16 mouse cellular contexts compared by ENCODE assay signal in the genomic region with DNA sequence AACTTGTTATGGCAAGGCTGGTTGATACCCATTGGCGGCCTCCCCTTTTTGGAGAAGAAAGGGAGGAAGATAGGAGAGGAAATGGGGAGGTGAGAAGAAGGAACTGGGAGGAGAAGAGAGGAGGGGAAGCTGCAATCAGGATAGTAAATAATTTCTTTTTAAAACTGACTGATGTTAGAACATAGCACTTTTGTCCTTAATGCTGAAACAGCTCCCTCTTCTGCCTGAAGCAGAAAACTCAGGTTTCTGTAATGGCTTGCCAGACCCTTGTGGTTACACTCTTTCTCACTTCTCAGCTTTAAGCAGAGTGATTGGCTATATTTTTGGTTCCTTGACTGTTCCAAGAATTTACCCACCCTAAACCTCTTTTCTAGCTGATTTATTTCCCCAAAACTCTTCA. TPM values are rescaled to one million over a fixed set of nuclear protein-coding genes. Genes with fewer than 3 reads are reported as not detected.
DNase-seq lines count a peak whose midpoint lies in the region; ATAC-seq and TF ChIP-seq lines count a peak whose summit lies in the region.
"Had no signal": no experiment of that assay in that cellular context is flagged by ENCODE, and none has a peak within 500 bp of the region (broad histone marks: within the 10 kb centered on the region; RNA-seq: fewer than 3 reads in every experiment).

No protein-coding gene starts in this region.

- no peak overlapping the region for H3K4me3 ChIP-seq in hindbrain, postnatal 0 days (ENCODE audit: low read length)
- no peak overlapping the region for H3K4me3 ChIP-seq in hindbrain, embryonic 14.5 days (replicated peaks; ENCODE audit: low read length)
- H3K4me3 ChIP-seq in thymus, adult 2 months (ENCODE audit: control insufficient read depth, insufficient read depth, low read length) = no peak overlapping the region
- H3K4me3 ChIP-seq in neural tube, embryonic 15.5 days (replicated peaks) = no peak overlapping the region
- H3K4me3 ChIP-seq: limb, embryonic 15.5 days had no signal

- H3K4me2 ChIP-seq in hindbrain, postnatal 0 days (ENCODE audit: low read depth, low read length) = peak overlapping the region; percentile 19; the same call in 1 of the 2 replicates
- H3K4me2 ChIP-seq in hindbrain, embryonic 14.5 days (replicated peaks) = no peak overlapping the region
- H3K4me2 ChIP-seq in neural tube, embryonic 15.5 days = no peak overlapping the region
- H3K4me2 ChIP-seq: limb, embryonic 15.5 days had no signal

- H3K4me1 ChIP-seq in hindbrain, postnatal 0 days (ENCODE audit: insufficient read depth, low read length) = no peaks in the 10 kb centered on the region
- H3K4me1 ChIP-seq in hindbrain, embryonic 14.5 days (replicated peaks; ENCODE audit: control insufficient read depth, insufficient read depth, low read length) = no peaks in the 10 kb centered on the region
- H3K4me1 ChIP-seq in thymus, adult 2 months (replicated peaks; ENCODE audit: control insufficient read depth, insufficient read depth, low read length) = no peaks in the 10 kb centered on the region
- no peaks in the 10 kb centered on the region for H3K4me1 ChIP-seq in neural tube, embryonic 15.5 days
- H3K4me1 ChIP-seq: limb, embryonic 15.5 days had no signal

- ATAC-seq in hindbrain, postnatal 0 days = no peak
- ATAC-seq in hindbrain, embryonic 14.5 days (ENCODE audit: low FRiP score) = no peak
- ATAC-seq in megakaryocyte, adult 5-6 weeks (ENCODE audit: poor library complexity, severe bottlenecking) = peak; percentile 72
- ATAC-seq in neural tube, embryonic 15.5 days (ENCODE audit: low FRiP score) = no peak
- ATAC-seq: activated CD4-positive, CD25-positive, alpha-beta regulatory T cell, adult 4 months had no signal

- no peak overlapping the region for H3K9ac ChIP-seq in hindbrain, postnatal 0 days (replicated peaks; ENCODE audit: low read length)
- no peak overlapping the region for H3K9ac ChIP-seq in hindbrain, embryonic 14.5 days
- H3K9ac ChIP-seq in neural tube, embryonic 15.5 days (replicated peaks) = no peak overlapping the region
- H3K9ac ChIP-seq: limb, embryonic 15.5 days had no signal

- H3K27ac ChIP-seq in hindbrain, postnatal 0 days = no peak overlapping the region
- H3K27ac ChIP-seq in hindbrain, embryonic 14.5 days = no peak overlapping the region
- no peak overlapping the region for H3K27ac ChIP-seq in thymus, adult 2 months (ENCODE audit: control insufficient read depth, insufficient read depth, low read length)
- H3K27ac ChIP-seq in neural tube, embryonic 15.5 days (replicated peaks) = no peak overlapping the region
- H3K27ac ChIP-seq: limb, embryonic 15.5 days had no signal

- WGBS in hindbrain, postnatal 0 days = 84% methylated on average over 1 of the region's 1 CpGs
- WGBS in hindbrain, embryonic 14.5 days = 83% methylated on average over 1 of the region's 1 CpGs
- WGBS in thymus, adult 2 months = 59% methylated on average over 1 of the region's 1 CpGs
- WGBS in neural tube, embryonic 15.5 days = 70% methylated on average over 1 of the region's 1 CpGs

- TF ChIP-seq CTCF in hindbrain, postnatal 0 days (IDR thresholded peaks at IDR 0.05; ENCODE audit: low read depth) = peak; percentile 26; the same call in 1 of the 2 replicates
- no peak for TF ChIP-seq CTCF in thymus, adult 2 months (IDR thresholded peaks at IDR 0.05; ENCODE audit: borderline replicate concordance, control insufficient read depth, extremely low read depth, insufficient read depth, low read length, poor library complexity)

- H3K9me3 ChIP-seq in hindbrain, postnatal 0 days (ENCODE audit: low read length) = no peaks in the 10 kb centered on the region
- no peaks in the 10 kb centered on the region for H3K9me3 ChIP-seq in hindbrain, embryonic 14.5 days (ENCODE audit: control insufficient read depth, low read length)
- no peaks in the 10 kb centered on the region for H3K9me3 ChIP-seq in neural tube, embryonic 15.5 days (replicated peaks)
- H3K9me3 ChIP-seq: limb, embryonic 15.5 days had no signal

- DNase-seq in hindbrain, postnatal 0 days (ENCODE audit: low spot score) = no peak
- DNase-seq in hindbrain, embryonic 14.5 days (ENCODE audit: low spot score) = no peak
- peak; percentile 35 for DNase-seq in thymus, adult 2 months
- DNase-seq in thymus, postnatal 36 days = no peak
- DNase-seq in thymus, postnatal 4 days = peak; percentile 22
- DNase-seq in gastrocnemius, postnatal 10 days = no peak
- DNase-seq: cerebellum, adult 18-20 months; kidney, adult 9 months had no signal

- H3K27me3 ChIP-seq in hindbrain, postnatal 0 days (ENCODE audit: insufficient read depth, low read length) = no peaks in the 10 kb centered on the region
- H3K27me3 ChIP-seq in hindbrain, embryonic 14.5 days (ENCODE audit: control insufficient read depth, insufficient read depth, low read length) = no peaks in the 10 kb centered on the region
- H3K27me3 ChIP-seq in thymus, adult 2 months (ENCODE audit: control insufficient read depth, insufficient read depth, low read length) = no peaks in the 10 kb centered on the region
- H3K27me3 ChIP-seq in neural tube, embryonic 15.5 days (replicated peaks) = no peaks in the 10 kb centered on the region
- H3K27me3 ChIP-seq: limb, embryonic 15.5 days had no signal

- TF ChIP-seq POLR2A in thymus, adult 2 months (IDR thresholded peaks at IDR 0.05; ENCODE audit: control insufficient read depth, extremely low read depth, insufficient read depth, low read length, poor library complexity) = no peak

- H3K36me3 ChIP-seq in hindbrain, postnatal 0 days (ENCODE audit: insufficient read depth, low read length) = no peaks in the 10 kb centered on the region
- no peaks in the 10 kb centered on the region for H3K36me3 ChIP-seq in hindbrain, embryonic 14.5 days (replicated peaks; ENCODE audit: control insufficient read depth, insufficient read depth)
- no peaks in the 10 kb centered on the region for H3K36me3 ChIP-seq in thymus, adult 2 months (ENCODE audit: control insufficient read depth, insufficient read depth, low read length)
- H3K36me3 ChIP-seq in neural tube, embryonic 15.5 days = no peaks in the 10 kb centered on the region
- H3K36me3 ChIP-seq: limb, embryonic 15.5 days had no signal

RNA-seq across cellular contexts. Expression of a gene that starts 5.6 kb away (rescaled TPM):
- not detected in 2 replicates for total RNA-seq in hindbrain, postnatal 0 days (2014; rRNA removed)
- not detected in 2 replicates for polyA plus RNA-seq in hindbrain, postnatal 0 days (2015; fragmentation: Nextera tagmentation; extraction: Ambion mirVana)
- polyA plus RNA-seq in hindbrain, embryonic 14.5 days (2014; fragmentation: Nextera tagmentation; extraction: Ambion mirVana) = 0.12 TPM in 1 of 2 replicates, not detected in the other
- polyA plus RNA-seq in thymus, adult 2 months (2012; rRNA removed) = 0.10 and 0.15 TPM in 2 replicates
- 0.54 TPM in 1 of 2 replicates, not detected in the other for total RNA-seq in megakaryocyte, adult 5-6 weeks (2015)
- 0.44 TPM in 1 of 2 replicates, not detected in the other for total RNA-seq in megakaryocyte, adult 5-6 weeks (2017)
- not detected for total RNA-seq in gastrocnemius, postnatal 10 days (2021)
- not detected in 2 replicates for polyA plus RNA-seq in neural tube, embryonic 15.5 days (2015; fragmentation: Nextera tagmentation; extraction: Ambion mirVana)
- total RNA-seq: layer of hippocampus, adult 8-10 months had no signal
- polyA plus RNA-seq: activated CD4-positive, CD25-positive, alpha-beta regulatory T cell, adult 4 months; heart, embryonic 14.5 days; hindbrain, embryonic 11.5 days; limb, embryonic 15.5 days; urinary bladder, adult 2 months had no signal

RNA-seq across cellular contexts. Expression of a gene that starts 16.5 kb away (rescaled TPM):
- total RNA-seq in hindbrain, postnatal 0 days (2014; rRNA removed) = not detected in 2 replicates
- 0.33 and 0.52 TPM in 2 replicates for polyA plus RNA-seq in hindbrain, postnatal 0 days (2015; fragmentation: Nextera tagmentation; extraction: Ambion mirVana)
- polyA plus RNA-seq in hindbrain, embryonic 14.5 days (2014; fragmentation: Nextera tagmentation; extraction: Ambion mirVana) = 0.32 and 0.44 TPM in 2 replicates
- polyA plus RNA-seq in thymus, adult 2 months (2012; rRNA removed) = 2.8 and 3.6 TPM in 2 replicates
- 449 and 472 TPM in 2 replicates for total RNA-seq in megakaryocyte, adult 5-6 weeks (2015)
- total RNA-seq in megakaryocyte, adult 5-6 weeks (2017) = 389 and 405 TPM in 2 replicates
- 1 to 10 TPM in 1 of 2 experiments, under 1 TPM in 1; 0.21 to 1.7 TPM for total RNA-seq in gastrocnemius, postnatal 10 days (2021)
- polyA plus RNA-seq in neural tube, embryonic 15.5 days (2015; fragmentation: Nextera tagmentation; extraction: Ambion mirVana) = 0.35 and 2.2 TPM in 2 replicates

RNA-seq across cellular contexts. Expression of a gene that starts 50.8 kb away (rescaled TPM):
- total RNA-seq in hindbrain, postnatal 0 days (2014; rRNA removed) = not detected in 2 replicates
- not detected in 2 replicates for polyA plus RNA-seq in hindbrain, postnatal 0 days (2015; fragmentation: Nextera tagmentation; extraction: Ambion mirVana)
- polyA plus RNA-seq in hindbrain, embryonic 14.5 days (2014; fragmentation: Nextera tagmentation; extraction: Ambion mirVana) = not detected in 2 replicates
- 18.0 and 22.0 TPM in 2 replicates for polyA plus RNA-seq in thymus, adult 2 months (2012; rRNA removed)
- total RNA-seq in megakaryocyte, adult 5-6 weeks (2015) = 21.3 and 25.9 TPM in 2 replicates
- 20.6 and 22.7 TPM in 2 replicates for total RNA-seq in megakaryocyte, adult 5-6 weeks (2017)
- total RNA-seq in gastrocnemius, postnatal 10 days (2021) = under 1 TPM; 0.16 to 0.23 TPM
- 0.09 and 0.47 TPM in 2 replicates for polyA plus RNA-seq in neural tube, embryonic 15.5 days (2015; fragmentation: Nextera tagmentation; extraction: Ambion mirVana)
- total RNA-seq: layer of hippocampus, adult 8-10 months had no signal

RNA-seq across cellular contexts. Expression of a gene that starts 59.7 kb away (rescaled TPM):
- total RNA-seq in hindbrain, postnatal 0 days (2014; rRNA removed) = 0.29 and 0.42 TPM in 2 replicates
- polyA plus RNA-seq in hindbrain, postnatal 0 days (2015; fragmentation: Nextera tagmentation; extraction: Ambion mirVana) = 0.49 TPM in 2 replicates
- polyA plus RNA-seq in hindbrain, embryonic 14.5 days (2014; fragmentation: Nextera tagmentation; extraction: Ambion mirVana) = 0.41 and 0.51 TPM in 2 replicates
- polyA plus RNA-seq in thymus, adult 2 months (2012; rRNA removed) = not detected in 2 replicates
- total RNA-seq in megakaryocyte, adult 5-6 weeks (2015) = not detected in 2 replicates
- not detected in 2 replicates for total RNA-seq in megakaryocyte, adult 5-6 weeks (2017)
- not detected for total RNA-seq in gastrocnemius, postnatal 10 days (2021)
- polyA plus RNA-seq in neural tube, embryonic 15.5 days (2015; fragmentation: Nextera tagmentation; extraction: Ambion mirVana) = 0.23 TPM in 2 replicates
- total RNA-seq: layer of hippocampus, adult 8-10 months had no signal
- polyA plus RNA-seq: activated CD4-positive, CD25-positive, alpha-beta regulatory T cell, adult 4 months; hindbrain, embryonic 11.5 days; limb, embryonic 15.5 days had no signal

Comparison
In these comparisons a context has a peak if more than half of its experiments do, and no peak if none do; other contexts are left out.
1. DNase-seq: peak in thymus, adult 2 months (single experiment) and thymus, postnatal 4 days (single experiment); none in hindbrain, postnatal 0 days (single experiment), hindbrain, embryonic 14.5 days (single experiment), thymus, postnatal 36 days (0 of 2) and gastrocnemius, postnatal 10 days (single experiment).
2. RNA of a gene that starts 50.8 kb away (polyA plus RNA-seq): 18.0 to 22.0 TPM in thymus, adult 2 months; 0.09 to 0.47 TPM in neural tube, embryonic 15.5 days, not detected in hindbrain, embryonic 14.5 days and not detected in hindbrain, postnatal 0 days; every median in the first group is over 10 times any median in the second.